ENCODE assay signal across 8 mouse cellular contexts in the genomic region with DNA sequence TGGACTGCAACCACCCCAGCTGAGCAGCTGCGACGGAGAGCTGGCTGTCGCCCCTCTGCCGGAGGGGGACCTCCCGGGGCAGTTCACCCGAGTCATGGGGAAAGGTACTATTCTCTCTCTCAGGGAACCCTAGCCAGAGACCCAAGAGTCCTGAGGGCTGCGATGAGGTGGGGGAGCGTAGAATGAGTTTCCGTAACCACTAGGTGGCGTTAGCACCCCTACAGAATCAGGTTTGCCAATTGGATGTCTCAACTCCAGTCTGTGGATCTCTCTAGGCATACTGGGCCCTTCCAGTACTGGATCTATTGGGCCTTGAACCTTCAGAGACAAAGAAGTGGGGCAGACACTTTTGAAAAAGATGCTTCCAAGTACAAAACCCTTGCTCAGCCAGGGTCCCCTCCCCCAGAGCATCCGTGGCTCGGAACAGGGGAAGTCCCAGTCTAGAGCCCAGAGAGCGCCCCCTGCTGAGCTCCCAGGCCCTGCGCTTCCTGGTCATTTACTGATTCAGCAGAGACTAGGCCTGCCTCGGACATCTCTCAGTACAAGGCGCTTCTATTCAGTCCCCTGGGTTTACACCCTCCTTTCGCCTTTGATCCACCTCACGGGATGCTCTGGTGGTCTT.
DNase-seq lines count a peak whose midpoint lies in the region; ATAC-seq and TF ChIP-seq lines count a peak whose summit lies in the region.

No protein-coding gene starts in this region.

- H3K36me3 ChIP-seq in heart, adult 2 months (ENCODE audit: control insufficient read depth, insufficient read depth, low read length), result peaks cover 3% of the 10 kb centered on the region; the same call in 1 of the 2 replicates
- no peaks in the 10 kb centered on the region for H3K36me3 ChIP-seq in limb, embryonic 11.5 days (ENCODE audit: control insufficient read depth, insufficient read depth, low read length)

- no peak for TF ChIP-seq POLR2A in heart, adult 2 months (IDR thresholded peaks at IDR 0.05; ENCODE audit: insufficient read depth, low read depth, low read length)
- TF ChIP-seq POLR2A in brain, embryonic 14.5 days (IDR thresholded peaks at IDR 0.05; ENCODE audit: borderline replicate concordance, extremely low read depth, insufficient read depth, insufficient read length, poor library complexity, severe bottlenecking), result no peak

- H3K4me2 ChIP-seq in limb, embryonic 11.5 days (ENCODE audit: low read depth, severe bottlenecking), result no peak overlapping the region

- intact Hi-C loops in heart, adult 2 months (cut with DNase I), result no loop called here

- peak in 1 of 2 experiments; percentile 58 for DNase-seq in heart, adult 2 months
- no peak for DNase-seq in heart, adult 8-10 months (ENCODE audit: low spot score)
- DNase-seq in ovary, postnatal 36 days (ENCODE audit: low spot score), result peak; percentile 33
- no peak for DNase-seq in ovary, postnatal 10 days (ENCODE audit: low spot score)
- DNase-seq in brain, embryonic 14.5 days (ENCODE audit: low read depth), result no peak
- DNase-seq in limb, embryonic 11.5 days (ENCODE audit: low spot score), result peak; percentile 47
- DNase-seq in thymus, postnatal 0 days (ENCODE audit: low spot score), result no peak
- DNase-seq in frontal cortex, postnatal 10 days (ENCODE audit: low spot score in 2 of 2), result no peak

- H3K9me3 ChIP-seq in limb, embryonic 11.5 days (ENCODE audit: control insufficient read depth, low read length), result no peaks in the 10 kb centered on the region

- H3K4me3 ChIP-seq in heart, adult 2 months, result no peak overlapping the region
- H3K4me3 ChIP-seq in limb, embryonic 11.5 days (ENCODE audit: low read depth, low read length), result no peak overlapping the region

- H3K79me2 ChIP-seq in heart, adult 2 months (replicated peaks; ENCODE audit: control insufficient read depth, insufficient read depth, low read length), result no peaks in the 10 kb centered on the region

- ATAC-seq in limb, embryonic 11.5 days (ENCODE audit: insufficient number of reproducible peaks, low FRiP score, low TSS enrichment, low read depth), result no peak

- H3K9ac ChIP-seq in heart, adult 2 months (ENCODE audit: low read depth, low read length), result no peak overlapping the region
- H3K9ac ChIP-seq in limb, embryonic 11.5 days (ENCODE audit: low read length), result no peak overlapping the region

- peaks cover 3% of the 10 kb centered on the region; the same call in 1 of the 2 replicates for H3K4me1 ChIP-seq in heart, adult 2 months (ENCODE audit: control insufficient read depth, insufficient read depth, low read length)
- no peaks in the 10 kb centered on the region for H3K4me1 ChIP-seq in limb, embryonic 11.5 days (ENCODE audit: control insufficient read depth, insufficient read depth, low read length)

- TF ChIP-seq CTCF in heart, adult 2 months (IDR thresholded peaks at IDR 0.05), result peak; percentile 65
- TF ChIP-seq CTCF in brain, embryonic 14.5 days (IDR thresholded peaks at IDR 0.05; ENCODE audit: borderline replicate concordance, extremely low read depth, insufficient read depth, insufficient read length), result peak; percentile 25; the same call in 1 of the 2 replicates

- TF ChIP-seq EP300 in heart, adult 2 months (IDR thresholded peaks at IDR 0.05; ENCODE audit: insufficient read depth, low read depth, low read length), result no peak

- 77% methylated on average over 18 of the region's 18 CpGs for WGBS in heart, adult 2 months
- WGBS in limb, embryonic 11.5 days, result 54% methylated on average over 18 of the region's 18 CpGs

- no peak overlapping the region; the same call in 1 of the 2 replicates for H3K27ac ChIP-seq in heart, adult 2 months
- H3K27ac ChIP-seq in limb, embryonic 11.5 days (replicated peaks; ENCODE audit: low read depth, low read length), result no peak overlapping the region

- no peaks in the 10 kb centered on the region for H3K27me3 ChIP-seq in heart, adult 2 months (ENCODE audit: control insufficient read depth, insufficient read depth, low read length)
- no peaks in the 10 kb centered on the region for H3K27me3 ChIP-seq in limb, embryonic 11.5 days (ENCODE audit: control insufficient read depth, insufficient read depth, low read length)

Comparison
In these comparisons a context has a peak if more than half of its experiments do, and no peak if none do; other contexts are left out.
1. DNase-seq: peak in ovary, postnatal 36 days (single experiment) and limb, embryonic 11.5 days (single experiment); none in heart, adult 8-10 months (single experiment), ovary, postnatal 10 days (single experiment), brain, embryonic 14.5 days (single experiment), thymus, postnatal 0 days (single experiment) and frontal cortex, postnatal 10 days (0 of 2).